Mouse (Mus musculus) brain, embryonic 14.5 days (tissue): ENCODE measurements at regions not wholly inside any gene's neighbourhood (a gene's known extent, or its start where the extent isn't known, plus 50 kb on each side); places are given as distances from the start of the nearest gene placed in this dataset.

Source experiments
- CTCF ChIP-seq: fragments of 200-500 bp; IDR thresholded peaks from 2 replicates; pipeline ENCODE4 v1.5.1; 2012; ENCODE audit warnings: inconsistent platforms, mild to moderate bottlenecking, moderate library complexity, borderline replicate concordance; ENCODE audit not compliant: insufficient read depth, insufficient read length; ENCODE audit errors: extremely low read depth
- POLR2A ChIP-seq: fragments of 200-500 bp; IDR thresholded peaks from 2 replicates; pipeline ENCODE4 v1.6.1; 2012; ENCODE audit warnings: mild to moderate bottlenecking, inconsistent platforms, borderline replicate concordance; ENCODE audit not compliant: poor library complexity, insufficient read depth, insufficient read length, severe bottlenecking; ENCODE audit errors: extremely low read depth

- no peak for TF ChIP-seq CTCF
- TF ChIP-seq POLR2A: no peak
These were observed 121.0 kb upstream of the Mpdz start for GRCm38 (mm10) chr4:81563574-81563973.
